Mouse (Mus musculus) ES-Bruce4 (cell line): ENCODE results near the gene Akr1b8.

Experiments used
- CTCF ChIP-seq: IDR thresholded peaks from one replicate; pipeline ENCODE4 v1.8.1; 2011; ENCODE audit warnings: low read depth, low read length
- EP300 ChIP-seq: IDR thresholded peaks from 2 replicates; pipeline ENCODE4 v1.6.1; 2011; ENCODE audit warnings: low read depth, low read length; ENCODE audit not compliant: insufficient read depth

- no peak for TF ChIP-seq CTCF
- no peak for TF ChIP-seq EP300
Measured at GRCm38 (mm10) chr6:34337799-34338198, 16.1 kb upstream of the Akr1b8 start.
